Mouse (Mus musculus) MEL (cell line): Measurements from ENCODE around the gene Spout1.
A peak's percentile ranks its signal among the peaks of the same experiment; 100 is the strongest.

ENCODE experiments used
- CTCF ChIP-seq, 3 experiments: IDR thresholded peaks in 2 of 3; conservative IDR thresholded peaks in 1 of 3; 2 replicates each; pipeline ENCODE4 v1.5.1; 2011 to 2012; ENCODE audit warnings: low read length in 3 of 3, low read depth in 2 of 3, mild to moderate bottlenecking in 2 of 3, improper control_type of control experiment in 1 of 3, inconsistent platforms in 1 of 3, mixed read lengths in 1 of 3, moderate library complexity in 1 of 3; ENCODE audit not compliant: control insufficient read depth in 1 of 3, insufficient read depth in 1 of 3, poor library complexity in 1 of 3, severe bottlenecking in 1 of 3
- GABPA ChIP-seq: IDR thresholded peaks from 2 replicates; pipeline ENCODE4 v1.6.1; 2012; ENCODE audit warnings: low read depth, mild to moderate bottlenecking, inconsistent platforms, low read length, improper control_type of control experiment, moderate library complexity
- HCFC1 ChIP-seq: IDR thresholded peaks from 2 replicates; pipeline ENCODE4 v1.6.1; 2012; ENCODE audit warnings: low read depth, mild to moderate bottlenecking, inconsistent platforms, low read length, improper control_type of control experiment, moderate library complexity
- MAZ ChIP-seq: IDR thresholded peaks from 2 replicates; pipeline ENCODE4 v1.6.1; 2012; ENCODE audit warnings: low read depth, mild to moderate bottlenecking, inconsistent platforms, low read length, improper control_type of control experiment
- MXI1 ChIP-seq: IDR thresholded peaks from 2 replicates; pipeline ENCODE4 v1.6.1; 2011; ENCODE audit warnings: mild to moderate bottlenecking, low read depth, low read length, improper control_type of control experiment
- MYB ChIP-seq: IDR thresholded peaks from 2 replicates; pipeline ENCODE4 v1.6.1; 2011; ENCODE audit warnings: mild to moderate bottlenecking, low read depth, low read length, improper control_type of control experiment
- POLR2A ChIP-seq, 2 experiments: IDR thresholded peaks; 2 replicates each; pipeline ENCODE4 v1.6.1; 2011 to 2012; ENCODE audit warnings: low read length in 2 of 2, mild to moderate bottlenecking in 2 of 2, control low read depth in 1 of 2, improper control_type of control experiment in 1 of 2, low read depth in 1 of 2, moderate library complexity in 1 of 2; ENCODE audit not compliant: control insufficient read depth in 1 of 2, insufficient read depth in 1 of 2, poor library complexity in 1 of 2
- SIN3A ChIP-seq: IDR thresholded peaks from 2 replicates; pipeline ENCODE4 v1.6.1; 2012; ENCODE audit warnings: low read length, improper control_type of control experiment, inconsistent platforms
- UBTF ChIP-seq: IDR thresholded peaks from 2 replicates; pipeline ENCODE4 v1.6.1; 2012; ENCODE audit warnings: low read depth, mild to moderate bottlenecking, inconsistent platforms, low read length, improper control_type of control experiment, moderate library complexity, borderline replicate concordance; ENCODE audit not compliant: insufficient read depth
- ZC3H11A ChIP-seq: IDR thresholded peaks from 2 replicates; pipeline ENCODE4 v1.6.1; 2012; ENCODE audit warnings: low read depth, mild to moderate bottlenecking, inconsistent platforms, low read length, improper control_type of control experiment
- ZMIZ1 ChIP-seq: IDR thresholded peaks from 2 replicates; pipeline ENCODE4 v1.6.1; 2012; ENCODE audit warnings: low read depth, mild to moderate bottlenecking, inconsistent platforms, low read length, improper control_type of control experiment, moderate library complexity

DNA sequence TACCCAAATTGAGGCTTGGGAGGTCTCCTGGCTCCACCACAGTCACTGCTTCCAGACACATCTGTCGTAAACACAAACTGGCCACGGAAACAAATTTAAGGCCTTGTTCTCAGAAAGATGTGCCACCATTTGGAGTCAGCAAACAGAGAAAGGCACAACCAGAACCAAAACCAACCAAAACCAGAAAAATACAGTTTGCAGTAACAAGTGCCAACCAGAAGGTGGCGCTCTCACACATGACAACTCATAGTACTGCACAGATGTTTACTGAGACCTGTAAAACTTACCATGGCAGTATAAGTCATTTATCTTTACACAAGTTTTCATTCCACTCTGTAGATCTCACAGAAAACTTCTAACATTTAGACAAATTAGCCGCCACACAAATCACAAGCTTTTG is 11.6 kb downstream of the Spout1 start:
- no peak for TF ChIP-seq MYB
- TF ChIP-seq CTCF (IDR thresholded peaks at IDR 0.05 in 2 of 3, conservative IDR thresholded peaks at IDR 0.05 in 1 of 3; ENCODE audit: control insufficient read depth in 1 of 3, insufficient read depth in 1 of 3, low read depth in 2 of 3, low read length in 3 of 3, poor library complexity in 1 of 3, severe bottlenecking in 1 of 3) = peak; percentile 39 to 57 (median 56)
- TF ChIP-seq MXI1 = no peak
- no peak for TF ChIP-seq MAZ
- TF ChIP-seq ZC3H11A = no peak
- TF ChIP-seq UBTF = no peak
- no peak for TF ChIP-seq ZMIZ1
- TF ChIP-seq POLR2A (IDR thresholded peaks at IDR 0.05; ENCODE audit: control insufficient read depth in 1 of 2, insufficient read depth in 1 of 2, low read depth in 1 of 2, low read length in 2 of 2, poor library complexity in 1 of 2) = no peak
- TF ChIP-seq HCFC1 = no peak
- TF ChIP-seq GABPA = no peak
- TF ChIP-seq SIN3A = no peak
